Mouse (Mus musculus): Measurements from ENCODE around the gene Rap1gds1.

The Rap1gds1 gene

DNA sequence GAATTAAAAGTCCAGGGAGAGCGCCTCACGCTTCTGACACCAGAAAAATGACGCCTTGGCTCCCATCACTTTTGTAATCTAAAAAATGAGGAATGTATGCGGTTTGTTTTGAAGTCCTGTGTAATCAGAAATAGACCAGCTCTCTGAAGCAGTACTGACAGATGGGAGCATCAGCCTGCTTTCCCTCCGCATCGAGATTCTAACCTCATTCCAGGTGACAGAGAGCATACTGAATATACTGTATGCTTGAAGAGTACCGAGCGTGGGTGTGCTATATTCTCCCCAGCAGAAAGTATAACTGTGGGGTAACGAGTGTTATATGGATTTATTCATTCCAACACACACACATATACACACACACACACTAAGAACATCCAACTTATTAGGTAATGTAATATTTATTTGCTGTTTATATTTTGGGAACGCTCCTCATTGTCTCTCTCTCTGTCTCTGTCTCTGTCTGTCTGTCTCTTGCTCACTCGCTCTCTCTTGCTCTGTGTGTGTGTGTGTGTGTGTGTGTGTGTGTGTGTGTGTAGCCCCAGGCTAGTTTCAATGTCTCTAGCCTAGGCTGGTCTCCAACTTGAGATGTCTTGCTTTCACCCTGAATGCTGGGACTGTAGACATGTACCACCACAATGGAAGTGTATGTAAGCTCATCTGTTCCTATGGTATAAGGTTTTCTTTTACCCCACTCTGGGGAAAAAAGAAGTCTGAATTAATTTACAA is 193.8 kb downstream of the Rap1gds1 start:
- no peak for DNase-seq (ENCODE audit: low spot score)

GRCm38 (mm10) chr3:138877741-138878140 is 197.3 kb downstream of the Rap1gds1 start:
- no peak for DNase-seq (ENCODE audit: low spot score)

DNA sequence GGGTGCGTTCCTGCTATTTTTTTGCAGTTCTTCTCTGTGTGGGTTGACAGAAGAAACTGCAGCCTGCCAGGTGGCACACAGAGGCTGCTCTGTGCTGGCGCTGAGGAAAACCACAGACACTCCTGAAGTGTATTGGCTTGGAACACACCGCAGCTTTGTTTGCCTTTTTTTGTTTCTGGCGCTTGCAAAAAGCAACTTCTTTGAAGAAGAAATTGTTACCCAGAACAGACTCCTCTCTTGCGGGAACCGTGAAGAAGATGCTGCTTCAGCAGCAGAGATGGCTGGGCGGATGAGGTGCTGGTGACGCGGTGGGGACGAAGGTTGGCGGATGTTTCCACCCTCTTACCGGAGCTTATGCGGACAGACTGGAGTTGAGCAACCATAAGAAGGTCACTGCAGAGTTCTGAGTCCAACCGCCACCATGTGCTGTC is 198.1 kb downstream of the Rap1gds1 start:
- DNase-seq (ENCODE audit: low spot score), result no peak

DNA sequence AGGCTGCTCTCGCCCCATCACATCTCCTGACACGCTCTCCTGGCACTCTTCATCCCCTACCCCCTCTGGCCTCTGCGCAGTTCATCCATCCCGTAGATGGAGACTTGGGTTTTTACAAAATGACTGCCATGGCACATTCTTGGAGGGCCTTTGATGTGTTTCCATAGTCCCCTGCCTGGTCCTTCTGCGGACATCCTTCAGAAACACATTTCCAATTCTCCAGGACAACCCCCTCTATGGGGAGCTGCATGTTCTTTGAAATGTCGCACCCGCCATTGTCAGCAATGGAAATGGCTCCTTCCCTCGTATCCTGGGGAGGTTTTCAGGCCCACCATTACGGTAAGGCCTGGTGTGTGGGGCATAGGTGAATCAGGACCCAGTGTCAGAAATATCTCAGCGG is 198.6 kb downstream of the Rap1gds1 start:
- no peak for DNase-seq (ENCODE audit: low spot score)

- DNase-seq (ENCODE audit: low spot score), result no peak
These were observed 199.1 kb downstream of the Rap1gds1 start for GRCm38 (mm10) chr3:138875936-138876335.

All from layer of hippocampus, adult 9-10 months (tissue).